Mouse (Mus musculus) T-helper 17 cell (primary cell): ENCODE data around the gene Agfg1.
"Not testable (repeated sequence)": the region's sequence is repeated elsewhere in the genome, so short reads cannot be mapped to it uniquely, and the experiment has no call there.

Experiments used
- in situ Hi-C, 2 experiments: fragments of 300-600 bp; cut with MboI, MseI; formaldehyde crosslinking; loops; 1 replicate in 1 of 2; 2 replicates in 1 of 2; pipeline ENCODE4 v1.15.1; 2025; ENCODE audit warnings: high pct_unique_total_duplicates in 2 of 2

Gene Agfg1

GRCm38 (mm10) chr1:82880196-82880595 is 40.9 kb downstream of the Agfg1 start:
- in situ Hi-C loops, result loop anchor here in 1 of 2 experiments (5.0 kb wide), 1 partner anchor 68 kb away; no protein-coding TSS in a partner anchor

- in situ Hi-C loops, result no loop called here
Measured at GRCm38 (mm10) chr1:82893269-82893668, 54.0 kb downstream of the Agfg1 start.

DNA sequence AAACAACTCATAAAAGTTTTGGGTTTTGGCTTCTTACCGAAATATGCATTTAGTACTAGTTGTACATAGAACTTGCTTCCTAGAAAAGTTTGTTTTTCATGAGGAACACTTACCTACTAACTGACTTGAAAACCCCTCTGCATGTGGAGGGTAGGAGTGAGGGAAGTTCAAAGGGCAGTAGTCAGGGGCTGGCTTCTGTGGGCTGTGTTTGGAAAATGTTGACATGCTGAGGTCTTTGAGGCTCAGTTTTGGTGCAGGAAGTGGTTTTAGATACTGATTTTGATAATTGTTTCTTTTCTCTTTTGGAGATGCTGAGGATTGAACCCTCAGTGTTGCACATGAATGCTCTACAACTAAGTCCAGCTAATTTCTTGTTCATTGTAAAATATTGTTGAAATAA is 61.3 kb downstream of the Agfg1 start:
- in situ Hi-C loops, result no loop called here

- in situ Hi-C loops, result no loop called here
Measured at GRCm38 (mm10) chr1:82901201-82901600, 61.9 kb downstream of the Agfg1 start.

DNA sequence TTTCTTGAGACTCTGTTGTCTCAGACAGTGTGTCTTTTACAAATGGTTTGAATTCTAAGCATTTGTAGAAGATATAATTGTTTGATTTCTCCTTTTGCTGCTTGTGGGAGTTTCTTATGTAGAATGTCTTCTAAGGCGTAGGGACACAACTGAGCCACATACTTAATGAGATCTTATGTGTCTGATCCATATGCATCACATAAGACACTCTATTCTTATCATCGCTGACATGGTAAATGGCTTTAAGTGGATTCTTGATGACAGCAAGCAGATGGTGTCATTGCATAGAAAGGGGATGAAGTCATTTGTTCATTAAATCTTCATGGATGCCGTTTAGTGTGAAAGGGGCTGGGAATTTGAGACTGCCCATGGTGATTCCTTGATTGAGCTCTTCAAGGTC is 66.6 kb downstream of the Agfg1 start:
- in situ Hi-C loops, result no loop called here

GRCm38 (mm10) chr1:82913025-82913424 is 73.7 kb downstream of the Agfg1 start, which contains the start of gene A030005L19Rik:
TSS of gene A030005L19Rik (plus strand) at chr1:82913325.
- in situ Hi-C loops, result no loop called here

GRCm38 (mm10) chr1:82913434-82913833 is 74.2 kb downstream of the Agfg1 start:
- in situ Hi-C loops, result not testable (repeated sequence)

DNA sequence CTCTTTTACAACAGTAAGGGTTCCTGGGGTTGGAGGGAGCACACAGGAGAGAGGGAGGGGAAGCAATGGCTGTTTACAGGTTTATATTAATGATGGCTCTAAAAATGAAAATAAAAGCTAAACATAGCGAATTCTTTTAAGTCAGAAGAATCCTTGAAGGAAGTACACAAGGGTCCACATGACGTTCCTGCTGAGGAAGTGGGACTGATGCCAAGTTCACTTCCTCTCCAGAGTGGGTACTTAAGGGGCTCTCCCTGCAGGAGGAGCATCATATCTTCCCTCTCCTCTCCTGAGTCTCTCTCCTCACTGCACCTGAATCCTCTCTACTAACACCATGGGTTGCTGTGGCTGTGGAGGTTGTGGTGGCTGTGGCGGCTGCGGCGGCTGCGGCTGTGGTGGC is 85.4 kb downstream of the Agfg1 start, which contains the start of gene A030014E15Rik:
Gene A030014E15Rik, plus strand, starts transcription at position 268 of the 400 bp plus-strand sequence.
- in situ Hi-C loops, result loop anchor here in 1 of 2 experiments (5.0 kb wide), 1 partner anchor 68 kb away; no protein-coding TSS in a partner anchor

- in situ Hi-C loops, result not testable (repeated sequence)
Measured at GRCm38 (mm10) chr1:82930558-82930957, 91.3 kb downstream of the Agfg1 start.

DNA sequence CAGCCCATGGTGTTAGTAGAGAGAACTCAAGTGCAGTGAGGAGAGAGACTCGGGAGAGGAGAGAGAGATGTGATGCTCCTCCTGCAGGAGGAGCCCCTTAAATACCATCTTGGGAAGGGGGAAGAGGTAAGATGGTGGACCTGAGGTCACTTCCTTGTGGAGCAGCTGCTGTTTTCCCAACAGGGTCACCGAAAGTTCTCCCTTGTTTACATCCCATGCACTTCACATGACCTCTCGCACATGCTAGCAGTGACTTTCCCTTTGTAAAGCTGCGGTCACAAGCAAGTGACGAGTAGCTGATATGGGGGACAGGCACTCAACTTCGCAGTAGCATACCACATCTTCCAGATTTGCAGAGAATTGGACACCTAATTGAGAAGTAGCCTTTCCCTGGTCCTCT is 92.0 kb downstream of the Agfg1 start, which contains the start of gene Gm6217:
Gene Gm6217, minus strand, starts transcription at position 74 of the 400 bp plus-strand sequence.
- in situ Hi-C loops, result not testable (repeated sequence)

GRCm38 (mm10) chr1:82938666-82939065 is 99.4 kb downstream of the Agfg1 start:
- in situ Hi-C loops, result no loop called here

DNA sequence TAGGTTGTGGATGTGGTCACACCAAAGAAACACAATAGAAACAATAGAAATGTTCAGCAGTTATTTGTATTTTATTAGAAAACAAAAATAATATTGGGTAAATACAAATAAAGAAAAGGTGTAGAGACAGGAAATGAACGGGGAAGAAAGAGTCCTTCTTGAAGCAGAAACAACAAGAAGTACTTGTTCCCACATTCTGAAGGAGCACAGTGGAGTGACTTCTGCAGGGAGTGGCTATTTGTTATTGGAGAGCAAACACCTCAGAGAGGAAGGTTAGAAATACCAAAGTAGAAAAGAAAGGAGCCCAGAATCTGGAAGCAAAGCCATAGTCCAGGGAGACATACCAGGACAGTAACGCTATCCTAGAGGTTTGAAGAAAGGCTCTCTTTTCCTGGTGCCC is 103.2 kb downstream of the Agfg1 start:
- in situ Hi-C loops, result not testable (repeated sequence)

DNA sequence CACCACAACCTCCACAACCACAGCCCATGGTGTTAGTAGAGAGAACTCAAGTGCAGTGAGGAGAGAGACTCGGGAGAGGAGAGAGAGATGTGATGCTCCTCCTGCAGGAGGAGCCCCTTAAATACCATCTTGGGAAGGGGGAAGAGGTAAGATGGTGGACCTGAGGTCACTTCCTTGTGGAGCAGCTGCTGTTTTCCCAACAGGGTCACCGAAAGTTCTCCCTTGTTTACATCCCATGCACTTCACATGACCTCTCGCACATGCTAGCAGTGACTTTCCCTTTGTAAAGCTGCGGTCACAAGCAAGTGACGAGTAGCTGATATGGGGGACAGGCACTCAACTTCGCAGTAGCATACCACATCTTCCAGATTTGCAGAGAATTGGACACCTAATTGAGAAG is 104.0 kb downstream of the Agfg1 start, which contains the start of gene A030003K21Rik:
Gene A030003K21Rik, minus strand, starts transcription at position 94 of the 400 bp plus-strand sequence.
- in situ Hi-C loops, result not testable (repeated sequence)

GRCm38 (mm10) chr1:82946029-82946428 is 106.7 kb downstream of the Agfg1 start:
- in situ Hi-C loops, result not testable (repeated sequence)

DNA sequence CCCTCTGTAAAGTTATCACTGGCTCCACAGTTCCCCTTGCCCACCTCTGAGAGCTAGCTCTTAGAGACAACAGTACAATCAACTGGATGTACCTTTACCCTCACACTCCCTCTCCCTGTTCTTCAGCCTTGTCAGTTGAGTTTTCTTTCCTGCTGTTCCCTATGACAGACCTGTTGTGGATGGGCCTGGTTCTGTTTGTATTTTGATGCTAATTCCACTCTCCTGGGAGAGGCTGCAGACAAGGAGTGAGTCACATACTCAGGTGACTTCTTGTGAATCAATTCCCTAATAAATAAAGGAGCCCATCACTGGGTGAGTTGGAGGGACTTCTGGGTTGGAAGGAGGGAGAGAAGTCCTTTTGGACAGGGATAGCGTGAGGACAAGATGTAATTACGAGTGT is 109.3 kb downstream of the Agfg1 start:
- in situ Hi-C loops, result no loop called here
